Mouse (Mus musculus) limb, embryonic 11.5 days (tissue): ENCODE results near the gene Bcl11b. TPM values are rescaled to one million over a fixed set of nuclear protein-coding genes. Genes with fewer than 3 reads are reported as not detected.

Experiments used
- ATAC-seq: fragments of 200-750 bp; cut with Nextera tagmentation; 2 replicates; pipeline ENCODE4 v1.8.0; 2017; ENCODE audit warnings: low read depth; ENCODE audit not compliant: insufficient number of reproducible peaks, low FRiP score, low TSS enrichment
- DNase-seq: peaks from one replicate; pipeline ENCODE4 v3.0.0-alpha.2; 2015; ENCODE audit warnings: low spot score
- H3K27ac ChIP-seq: fragments of 300-500 bp; sonication (generic); replicated peaks from 2 replicates; pipeline ENCODE4 v1.5.1; 2014; ENCODE audit warnings: low read depth, mild to moderate bottlenecking, low read length
- H3K27me3 ChIP-seq: fragments of 300-500 bp; sonication (generic); 2 replicates; pipeline ENCODE4 v1.6.1; 2014; ENCODE audit warnings: mild to moderate bottlenecking, low read length, mixed read lengths; ENCODE audit not compliant: control insufficient read depth, insufficient read depth
- H3K36me3 ChIP-seq: fragments of 300-500 bp; sonication (generic); 2 replicates; pipeline ENCODE4 v1.6.1; 2014; ENCODE audit warnings: mild to moderate bottlenecking, low read length, moderate library complexity, mixed read lengths; ENCODE audit not compliant: control insufficient read depth, insufficient read depth
- H3K4me1 ChIP-seq: fragments of 300-500 bp; sonication (generic); 2 replicates; pipeline ENCODE4 v1.6.1; 2014; ENCODE audit warnings: low read length, mixed read lengths; ENCODE audit not compliant: control insufficient read depth, insufficient read depth
- H3K4me2 ChIP-seq: fragments of 300-500 bp; sonication (generic); 2 replicates; pipeline ENCODE4 v1.6.1; 2014; ENCODE audit warnings: low read depth, mild to moderate bottlenecking, moderate library complexity; ENCODE audit not compliant: severe bottlenecking
- H3K4me3 ChIP-seq: fragments of 300-500 bp; sonication (generic); 2 replicates; pipeline ENCODE4 v1.5.1; 2014; ENCODE audit warnings: low read depth, low read length
- H3K9ac ChIP-seq: fragments of 300-500 bp; sonication (generic); 2 replicates; pipeline ENCODE4 v1.6.1; 2014; ENCODE audit warnings: mild to moderate bottlenecking, low read length
- H3K9me3 ChIP-seq: fragments of 300-500 bp; sonication (generic); 2 replicates; pipeline ENCODE4 v1.6.1; 2016; ENCODE audit warnings: low read length; ENCODE audit not compliant: control insufficient read depth
- WGBS: fragments of 180-500 bp; shearing (Covaris S2); extraction: QIAGEN DNeasy Blood & Tissue Kit; methylation state at CpG from one replicate; pipeline ENCODE4 v1.1.7; 2014; 5-methylcytosine and 5-hydroxymethylcytosine counted together
- polyA plus RNA-seq: library from polyadenylated mRNA; unstranded; fragments of >200 nt; fragmentation: Nextera tagmentation; extraction: Ambion mirVana; gene quantifications from 2 replicates; pipeline ENCODE4 v1.2.1, GENCODE M21; 2014

Gene Bcl11b
- polyA plus RNA-seq, 1 experiment from 2014 or later: 8.7 TPM

DNA sequence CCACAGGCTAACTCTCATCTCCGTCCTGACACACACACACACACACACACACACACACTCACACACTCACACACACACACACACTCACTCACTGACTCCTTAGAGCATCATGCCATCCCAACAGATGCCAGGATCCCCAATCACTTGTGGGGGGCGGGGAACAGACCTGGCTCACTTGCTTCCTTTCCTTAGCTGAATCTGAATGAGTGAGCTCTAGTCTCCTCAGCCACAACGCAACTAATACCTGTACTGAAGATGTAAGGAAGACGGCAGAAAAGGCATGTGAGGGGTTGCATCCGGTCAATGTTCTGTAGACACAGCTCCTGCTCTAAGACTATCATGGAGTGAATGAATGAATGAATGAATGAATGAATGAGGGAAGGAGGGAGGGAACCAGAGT lies 71.9 kb downstream of the Bcl11b start:
- no peak overlapping the region for H3K9ac ChIP-seq
- H3K36me3 ChIP-seq: no peaks in the 10 kb centered on the region
- DNase-seq: no peak
- H3K27me3 ChIP-seq: no peaks in the 10 kb centered on the region
- H3K9me3 ChIP-seq: no peaks in the 10 kb centered on the region
- WGBS: 80% methylated on average over 5 of the region's 5 CpGs
- peak overlapping the region; percentile 8; the same call in 1 of the 2 replicates for H3K27ac ChIP-seq
- no peak for ATAC-seq
- peaks cover 36% of the 10 kb centered on the region for H3K4me1 ChIP-seq
- no peak overlapping the region for H3K4me2 ChIP-seq
- H3K4me3 ChIP-seq: no peak overlapping the region

- ATAC-seq: no peak
- no peaks in the 10 kb centered on the region for H3K27me3 ChIP-seq
- H3K9ac ChIP-seq: no peak overlapping the region
- no peak overlapping the region for H3K4me3 ChIP-seq
- WGBS: 67% methylated on average over 28 of the region's 28 CpGs
- peak; percentile 43 for DNase-seq
- no peaks in the 10 kb centered on the region for H3K9me3 ChIP-seq
- 0 out of 2 replicates have a peak overlapping the region, but pooled peaks have one; percentile 8 for H3K27ac ChIP-seq
- no peaks in the 10 kb centered on the region for H3K36me3 ChIP-seq
- no peak overlapping the region for H3K4me2 ChIP-seq
- peaks cover 36% of the 10 kb centered on the region for H3K4me1 ChIP-seq
These were observed 72.6 kb downstream of the Bcl11b start for GRCm38 (mm10) chr12:107930611-107931350.

DNA sequence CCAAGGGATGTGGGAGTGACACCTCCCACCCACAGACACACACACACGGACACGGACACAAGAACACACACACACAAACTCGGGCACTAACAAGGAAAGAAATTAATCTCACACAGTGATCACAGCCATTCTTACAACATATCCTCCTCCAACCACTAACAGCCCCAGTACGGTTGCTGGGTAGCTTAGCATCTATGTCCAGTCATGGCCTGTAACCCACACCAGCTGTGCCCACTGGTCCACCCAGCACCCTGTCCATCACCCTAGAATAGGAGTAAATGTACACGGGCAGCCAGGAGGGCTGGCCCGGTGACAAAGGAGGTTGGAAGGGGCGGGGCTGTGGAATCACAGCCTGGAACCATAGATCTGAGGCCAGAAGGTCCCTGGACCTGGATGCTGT lies 74.5 kb downstream of the Bcl11b start:
- Histone ChIP-seq H3K4me2 (no peak overlapping the region), H3K4me3 (no peak overlapping the region), H3K9ac (no peak overlapping the region), H3K4me1 (peaks cover 38% of the 10 kb centered on the region), H3K9me3 (no peaks in the 10 kb centered on the region), H3K27ac (no peak overlapping the region), H3K36me3 (no peaks in the 10 kb centered on the region), H3K27me3 (no peaks in the 10 kb centered on the region)
- DNase-seq: no peak
- 88% methylated on average over 7 of the region's 7 CpGs for WGBS
- ATAC-seq: no peak

DNA sequence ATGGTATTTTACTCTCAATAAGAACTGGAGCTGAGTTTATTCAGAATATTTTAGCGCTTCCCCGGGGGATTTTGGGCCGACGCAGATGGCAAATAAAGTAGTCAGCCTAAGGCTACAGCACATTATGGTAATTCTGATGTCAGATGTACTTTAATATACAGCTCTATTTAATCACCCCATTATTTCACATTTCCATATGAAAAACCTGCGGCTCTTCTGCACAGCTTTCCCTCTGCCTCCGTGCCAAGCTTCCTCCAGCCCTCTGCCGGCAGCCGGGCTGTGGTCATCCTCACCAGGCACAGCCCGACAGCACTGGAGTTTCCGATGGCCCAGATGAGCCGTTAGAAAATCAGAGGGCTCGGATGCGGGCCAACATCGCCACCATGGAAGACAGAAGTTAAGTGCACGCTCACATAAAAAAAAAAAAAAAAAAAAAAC lies 74.9 kb downstream of the Bcl11b start:
- 73% methylated on average over 15 of the region's 15 CpGs for WGBS
- no peak for ATAC-seq
- Histone ChIP-seq H3K9me3 (no peaks in the 10 kb centered on the region), H3K4me1 (peaks cover 38% of the 10 kb centered on the region), H3K36me3 (no peaks in the 10 kb centered on the region), H3K4me2 (no peak overlapping the region), H3K4me3 (no peak overlapping the region), H3K27ac (no peak overlapping the region), H3K9ac (no peak overlapping the region), H3K27me3 (no peaks in the 10 kb centered on the region)
- no peak for DNase-seq

DNA sequence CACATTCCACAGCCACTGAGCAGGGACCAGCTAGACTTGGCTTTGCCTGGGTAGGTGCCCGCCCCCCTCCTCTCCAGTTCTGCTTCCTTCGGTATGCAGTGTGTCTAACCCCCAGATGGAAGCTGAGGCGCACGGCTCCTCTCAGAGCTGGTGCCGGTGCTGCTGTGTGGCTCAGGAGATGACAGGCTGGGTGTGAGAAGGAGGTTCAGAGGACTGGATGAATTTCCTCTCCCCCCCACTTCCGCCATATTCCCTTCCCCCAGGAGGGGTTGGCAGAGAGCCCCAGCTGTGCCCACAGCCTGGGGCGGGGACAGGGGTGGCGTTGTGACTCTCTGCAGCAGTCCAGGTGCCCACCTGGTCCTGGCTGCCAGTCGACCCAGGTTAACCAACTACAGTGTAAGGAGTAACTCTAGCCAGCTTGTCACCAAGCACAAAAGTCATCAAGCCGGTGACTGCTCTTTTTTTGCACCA lies 75.4 kb downstream of the Bcl11b start:
- Histone ChIP-seq H3K36me3 (no peaks in the 10 kb centered on the region), H3K27ac (no peak overlapping the region), H3K4me1 (peaks cover 38% of the 10 kb centered on the region), H3K4me3 (no peak overlapping the region), H3K9ac (no peak overlapping the region), H3K9me3 (no peaks in the 10 kb centered on the region), H3K27me3 (no peaks in the 10 kb centered on the region), H3K4me2 (no peak overlapping the region)
- ATAC-seq: peak; percentile 24; the same call in 1 of the 2 replicates
- 43% methylated on average over 10 of the region's 10 CpGs for WGBS
- DNase-seq: peak; percentile 54

DNA sequence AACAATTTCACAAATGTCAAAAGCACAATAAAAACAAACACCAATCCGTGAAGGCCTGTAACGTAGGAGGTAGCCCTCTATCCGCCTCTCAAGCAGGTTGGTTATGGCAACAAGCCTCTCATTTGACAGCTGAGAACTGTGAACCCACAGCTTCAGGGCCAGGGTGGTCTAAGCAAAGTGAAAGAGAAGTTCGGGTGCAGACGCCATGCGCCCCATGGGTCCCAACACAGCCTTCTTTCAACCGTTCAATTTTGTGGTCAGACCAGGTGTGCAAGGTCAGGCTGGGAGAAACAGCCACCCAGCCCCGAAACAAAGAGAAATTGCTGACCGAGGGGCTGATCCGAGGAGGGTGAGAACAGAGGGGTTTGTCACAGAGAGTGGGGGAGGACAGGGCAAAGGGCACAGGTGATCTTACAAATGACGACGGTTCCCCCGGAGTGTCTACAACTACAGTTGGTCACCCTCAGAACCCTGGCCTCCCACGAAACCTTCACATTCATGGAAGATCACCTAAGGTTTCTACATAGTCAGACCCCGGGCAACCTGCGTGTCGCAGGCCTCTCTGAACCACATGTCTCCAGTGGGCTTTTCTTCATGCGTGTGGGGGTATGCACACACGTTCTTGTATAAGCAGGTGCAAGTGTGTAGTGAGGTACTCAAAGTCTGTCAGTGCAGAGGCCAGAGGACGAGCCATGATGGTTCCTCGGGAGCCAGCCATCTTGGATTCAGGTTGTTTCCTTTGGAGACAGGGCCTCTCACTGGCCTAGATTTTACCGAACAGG lies 77.1 kb downstream of the Bcl11b start:
- no peaks in the 10 kb centered on the region for H3K36me3 ChIP-seq
- H3K9me3 ChIP-seq: no peaks in the 10 kb centered on the region
- no peak overlapping the region for H3K9ac ChIP-seq
- 90% methylated on average over 22 of the region's 22 CpGs for WGBS
- no peak for ATAC-seq
- no peak for DNase-seq
- peaks cover 31% of the 10 kb centered on the region for H3K4me1 ChIP-seq
- H3K4me2 ChIP-seq: no peak overlapping the region
- no peak overlapping the region for H3K27ac ChIP-seq
- H3K4me3 ChIP-seq: no peak overlapping the region
- H3K27me3 ChIP-seq: no peaks in the 10 kb centered on the region

DNA sequence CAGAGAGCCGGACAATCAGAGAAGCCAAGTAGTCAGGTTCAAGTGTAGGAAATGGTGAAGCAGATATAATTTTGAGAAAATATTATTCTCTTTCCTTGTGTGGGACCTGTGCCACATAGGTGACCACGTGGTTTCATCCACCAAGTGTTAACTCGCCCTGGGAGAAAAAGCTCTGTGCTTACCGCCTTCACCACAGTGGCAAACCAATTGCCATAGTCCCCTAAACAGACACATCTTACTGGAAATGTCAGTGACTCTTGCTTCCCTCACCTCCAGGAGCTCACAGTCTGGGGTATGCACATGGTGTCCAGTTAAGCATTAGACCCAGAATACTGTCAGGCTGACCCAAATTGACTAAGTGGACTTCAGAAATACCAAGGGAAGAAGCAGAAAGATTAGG lies 78.7 kb downstream of the Bcl11b start:
- no peak overlapping the region for H3K27ac ChIP-seq
- WGBS: 81% methylated on average over 4 of the region's 4 CpGs
- H3K9me3 ChIP-seq: no peaks in the 10 kb centered on the region
- ATAC-seq: no peak
- peaks cover 21% of the 10 kb centered on the region for H3K4me1 ChIP-seq
- no peaks in the 10 kb centered on the region for H3K27me3 ChIP-seq
- no peak overlapping the region for H3K9ac ChIP-seq
- no peak overlapping the region for H3K4me2 ChIP-seq
- no peak for DNase-seq
- no peaks in the 10 kb centered on the region for H3K36me3 ChIP-seq
- no peak overlapping the region for H3K4me3 ChIP-seq

- ATAC-seq (no peak), DNase-seq (no peak)
- H3K4me2 ChIP-seq: no peak overlapping the region
- no peak overlapping the region for H3K4me3 ChIP-seq
- H3K4me1 ChIP-seq: peaks cover 20% of the 10 kb centered on the region
- no peak overlapping the region for H3K27ac ChIP-seq
- H3K27me3 ChIP-seq: no peaks in the 10 kb centered on the region
- no peak overlapping the region for H3K9ac ChIP-seq
- H3K36me3 ChIP-seq: no peaks in the 10 kb centered on the region
- H3K9me3 ChIP-seq: no peaks in the 10 kb centered on the region
- WGBS: 70% methylated on average over 3 of the region's 3 CpGs
These were observed 79.4 kb downstream of the Bcl11b start for GRCm38 (mm10) chr12:107923963-107924362.
